Mouse (Mus musculus) liver, embryonic 14.5 days (tissue): ENCODE measurements at regions not wholly inside any gene's neighbourhood (a gene's known extent, or its start where the extent isn't known, plus 50 kb on each side); places are given as distances from the start of the nearest gene placed in this dataset.

Source experiments
- CTCF ChIP-seq: IDR thresholded peaks from 2 replicates; pipeline ENCODE4 v1.5.1; 2016; ENCODE audit warnings: antibody characterized with exemption, low read depth, control low read depth
- EP300 ChIP-seq: IDR thresholded peaks from 2 replicates; pipeline ENCODE4 v1.6.1; 2016; ENCODE audit warnings: antibody characterized with exemption, low read depth

GRCm38 (mm10) chr3:15224452-15224851 lies 107.7 kb downstream of the Gm9733 start:
- TF ChIP-seq CTCF = no peak
- no peak for TF ChIP-seq EP300
